Mouse (Mus musculus) liver, embryonic 11.5 days (tissue): ENCODE measurements around the gene Smyd1. TPM values are rescaled to one million over a fixed set of nuclear protein-coding genes. Genes with fewer than 3 reads are reported as not detected.
"Not testable (repeated sequence)": the region's sequence is repeated elsewhere in the genome, so short reads cannot be mapped to it uniquely, and the experiment has no call there.

Source experiments
- ATAC-seq: fragments of 200-750 bp; cut with Nextera tagmentation; replicated peaks from 2 replicates; pipeline ENCODE4 v1.8.0; 2017; ENCODE audit warnings: moderate number of reproducible peaks, mild to moderate bottlenecking, moderate TSS enrichment, moderate library complexity; ENCODE audit not compliant: low FRiP score
- DNase-seq: peaks from one replicate; pipeline ENCODE4 v3.0.0-alpha.2; 2017; ENCODE audit warnings: low spot score
- H3K27ac ChIP-seq: fragments of 300-500 bp; sonication (generic); 2 replicates; pipeline ENCODE4 v1.5.1; 2014; ENCODE audit warnings: mild to moderate bottlenecking, low read depth, low read length, control low read depth
- H3K27me3 ChIP-seq: fragments of 300-500 bp; sonication (generic); replicated peaks from 2 replicates; pipeline ENCODE4 v1.6.1; 2014; ENCODE audit warnings: low read length, mixed read lengths; ENCODE audit not compliant: control insufficient read depth, insufficient read depth
- H3K36me3 ChIP-seq: fragments of 300-500 bp; sonication (generic); 2 replicates; pipeline ENCODE4 v1.6.1; 2014; ENCODE audit warnings: mild to moderate bottlenecking, low read length, moderate library complexity, mixed read lengths; ENCODE audit not compliant: control insufficient read depth, insufficient read depth
- H3K4me1 ChIP-seq: fragments of 300-500 bp; sonication (generic); replicated peaks from 2 replicates; pipeline ENCODE4 v1.6.1; 2014; ENCODE audit warnings: low read length, mixed read lengths; ENCODE audit not compliant: control insufficient read depth, insufficient read depth
- H3K4me2 ChIP-seq: fragments of 300-500 bp; sonication (generic); 2 replicates; pipeline ENCODE4 v1.6.1; 2014; ENCODE audit warnings: mild to moderate bottlenecking, control low read depth, moderate library complexity
- H3K4me3 ChIP-seq: fragments of 300-500 bp; sonication (generic); 2 replicates; pipeline ENCODE4 v1.5.1; 2014; ENCODE audit warnings: low read depth, low read length, control low read depth
- H3K9ac ChIP-seq: fragments of 300-500 bp; sonication (generic); 2 replicates; pipeline ENCODE4 v1.6.1; 2014; ENCODE audit warnings: low read depth, low read length, control low read depth
- H3K9me3 ChIP-seq: fragments of 300-500 bp; sonication (generic); 2 replicates; pipeline ENCODE4 v1.6.1; 2016; ENCODE audit warnings: low read length, inconsistent platforms, mixed read lengths; ENCODE audit not compliant: control insufficient read depth
- WGBS: fragments of 180-500 bp; shearing (Covaris S2); extraction: QIAGEN DNeasy Blood & Tissue Kit; methylation state at CpG from one replicate; pipeline ENCODE4 v1.1.7; 2014; 5-methylcytosine and 5-hydroxymethylcytosine counted together
- polyA plus RNA-seq: library from polyadenylated mRNA; unstranded; fragments of >200 nt; fragmentation: Nextera tagmentation; extraction: Ambion mirVana; gene quantifications from 2 replicates; pipeline ENCODE4 v1.2.1, GENCODE M21; 2014

Gene Smyd1
- polyA plus RNA-seq, 1 experiment from 2014 or later, result 1.6 TPM

GRCm38 (mm10) chr6:71333031-71333430, 11.0 kb upstream of the Smyd1 start:
- H3K27me3 ChIP-seq, result no peaks in the 10 kb centered on the region

GRCm38 (mm10) chr6:71332236-71332965, 10.4 kb upstream of the Smyd1 start:
- no peaks in the 10 kb centered on the region for H3K27me3 ChIP-seq
- 80% methylated on average over 11 of the region's 11 CpGs for WGBS
- ATAC-seq (no peak), DNase-seq (no peak)
- H3K4me3 ChIP-seq, result no peak overlapping the region
- no peak overlapping the region for H3K4me2 ChIP-seq
- no peak overlapping the region for H3K9ac ChIP-seq
- H3K36me3 ChIP-seq, result no peaks in the 10 kb centered on the region
- no peaks in the 10 kb centered on the region for H3K9me3 ChIP-seq
- no peak overlapping the region for H3K27ac ChIP-seq
- H3K4me1 ChIP-seq, result no peaks in the 10 kb centered on the region

More at GRCm38 (mm10) chr6:71333031-71333430, 11.0 kb upstream of the Smyd1 start:
- Histone ChIP-seq H3K4me2 (no peak overlapping the region), H3K27ac (no peak overlapping the region), H3K9me3 (no peaks in the 10 kb centered on the region), H3K4me1 (no peaks in the 10 kb centered on the region), H3K9ac (no peak overlapping the region), H3K36me3 (no peaks in the 10 kb centered on the region), H3K4me3 (no peak overlapping the region)
- DNase-seq, result no peak
- no peak for ATAC-seq
- WGBS, result 76% methylated on average over 3 of the region's 3 CpGs

- ATAC-seq, H3K27me3 ChIP-seq, H3K4me3 ChIP-seq, H3K4me2 ChIP-seq, H3K27ac ChIP-seq, H3K4me1 ChIP-seq, H3K36me3 ChIP-seq, H3K9ac ChIP-seq, H3K9me3 ChIP-seq, DNase-seq: not testable (repeated sequence)
- WGBS, result 78% methylated on average over 1 of the region's 4 CpGs
These were observed 9.5 kb upstream of the Smyd1 start for GRCm38 (mm10) chr6:71331491-71331890.

GRCm38 (mm10) chr6:71330486-71330885, 8.5 kb upstream of the Smyd1 start:
- H3K9me3 ChIP-seq, result no peaks in the 10 kb centered on the region

GRCm38 (mm10) chr6:71329881-71330280, 7.8 kb upstream of the Smyd1 start:
- ATAC-seq, result no peak
- H3K4me2 ChIP-seq, result no peak overlapping the region
- no peak overlapping the region for H3K27ac ChIP-seq
- no peaks in the 10 kb centered on the region for H3K36me3 ChIP-seq
- no peak overlapping the region for H3K9ac ChIP-seq
- H3K4me1 ChIP-seq, result no peaks in the 10 kb centered on the region
- no peak overlapping the region for H3K4me3 ChIP-seq
- 73% methylated on average over 6 of the region's 6 CpGs for WGBS
- H3K9me3 ChIP-seq, result no peaks in the 10 kb centered on the region
- no peak for DNase-seq
- no peaks in the 10 kb centered on the region for H3K27me3 ChIP-seq

More at GRCm38 (mm10) chr6:71330486-71330885, 8.5 kb upstream of the Smyd1 start:
- ATAC-seq (no peak), DNase-seq (no peak)
- no peaks in the 10 kb centered on the region for H3K27me3 ChIP-seq
- WGBS, result 73% methylated on average over 7 of the region's 7 CpGs
- no peak overlapping the region for H3K4me3 ChIP-seq
- H3K4me1 ChIP-seq, result no peaks in the 10 kb centered on the region
- H3K27ac ChIP-seq, result no peak overlapping the region
- no peak overlapping the region for H3K9ac ChIP-seq
- H3K4me2 ChIP-seq, result no peak overlapping the region
- no peaks in the 10 kb centered on the region for H3K36me3 ChIP-seq

GRCm38 (mm10) chr6:71324816-71325215, 2.8 kb upstream of the Smyd1 start:
- 82% methylated on average over 9 of the region's 9 CpGs for WGBS
- DNase-seq, result no peak
- Histone ChIP-seq H3K4me1 (no peaks in the 10 kb centered on the region), H3K9me3 (no peaks in the 10 kb centered on the region), H3K4me3 (no peak overlapping the region), H3K27ac (no peak overlapping the region), H3K4me2 (no peak overlapping the region), H3K36me3 (no peaks in the 10 kb centered on the region), H3K27me3 (no peaks in the 10 kb centered on the region), H3K9ac (no peak overlapping the region)
- ATAC-seq, result no peak

GRCm38 (mm10) chr6:71322491-71322921, 473 bp upstream of the Smyd1 start, which contains the start of gene Cd8b1:
Gene Cd8b1 (plus strand): TSS chr6:71322788.
- ATAC-seq, result no peak
- Histone ChIP-seq H3K27ac (no peak within 1 kb of the TSS), H3K27me3 (no peaks in the 10 kb centered on the region), H3K9me3 (no peaks in the 10 kb centered on the region), H3K4me3 (no peak within 1 kb of the TSS), H3K4me1 (no peaks in the 10 kb centered on the region), H3K36me3 (no peaks in the 10 kb centered on the region), H3K4me2 (no peak within 1 kb of the TSS), H3K9ac (no peak within 1 kb of the TSS)
- WGBS, result 82% methylated on average over 7 of the region's 7 CpGs
- DNase-seq, result no peak

- Histone ChIP-seq H3K36me3 (no peaks in the 10 kb centered on the region), H3K27ac (no peak overlapping the region), H3K4me2 (no peak overlapping the region), H3K4me3 (no peak overlapping the region), H3K9me3 (no peaks in the 10 kb centered on the region), H3K9ac (no peak overlapping the region), H3K27me3 (no peaks in the 10 kb centered on the region), H3K4me1 (no peaks in the 10 kb centered on the region)
- DNase-seq (no peak), ATAC-seq (no peak)
- 88% methylated on average over 8 of the region's 8 CpGs for WGBS
These were observed 14.5 kb downstream of the Smyd1 start for GRCm38 (mm10) chr6:71307486-71307885.

GRCm38 (mm10) chr6:71302097-71302731, 19.8 kb downstream of the Smyd1 start:
- no peak overlapping the region for H3K4me2 ChIP-seq
- no peaks in the 10 kb centered on the region for H3K36me3 ChIP-seq
- no peak overlapping the region for H3K4me3 ChIP-seq
- ATAC-seq (no peak), DNase-seq (no peak)
- 61% methylated on average over 6 of the region's 6 CpGs for WGBS
- no peak overlapping the region for H3K9ac ChIP-seq
- H3K27me3 ChIP-seq, result no peaks in the 10 kb centered on the region
- H3K9me3 ChIP-seq, result no peaks in the 10 kb centered on the region
- H3K27ac ChIP-seq, result no peak overlapping the region
- no peaks in the 10 kb centered on the region for H3K4me1 ChIP-seq
